Mouse (Mus musculus) limb, embryonic 13.5 days (tissue): ENCODE results near the gene Gm10153. TPM values are rescaled to one million over a fixed set of nuclear protein-coding genes. Genes with fewer than 3 reads are reported as not detected.
"Not testable (repeated sequence)": the region's sequence is repeated elsewhere in the genome, so short reads cannot be mapped to it uniquely, and the experiment has no call there.

ENCODE experiments used
- ATAC-seq: fragments of 200-750 bp; cut with Nextera tagmentation; 2 replicates; pipeline ENCODE4 v1.8.0; 2017; ENCODE audit warnings: low read depth, moderate number of reproducible peaks, moderate TSS enrichment; ENCODE audit not compliant: low FRiP score
- H3K27ac ChIP-seq: fragments of 300-500 bp; sonication (generic); 2 replicates; pipeline ENCODE4 v1.5.1; 2015; ENCODE audit warnings: inconsistent platforms, mild to moderate bottlenecking, moderate library complexity
- H3K27me3 ChIP-seq: fragments of 300-500 bp; sonication (generic); 2 replicates; pipeline ENCODE4 v1.6.1; 2015; ENCODE audit warnings: mild to moderate bottlenecking, inconsistent platforms
- H3K36me3 ChIP-seq: fragments of 300-500 bp; sonication (generic); 2 replicates; pipeline ENCODE4 v1.6.1; 2015; ENCODE audit warnings: inconsistent platforms, mild to moderate bottlenecking, moderate library complexity
- H3K4me1 ChIP-seq: fragments of 300-500 bp; sonication (generic); 2 replicates; pipeline ENCODE4 v1.6.1; 2015; ENCODE audit warnings: inconsistent platforms
- H3K4me2 ChIP-seq: fragments of 300-500 bp; sonication (generic); replicated peaks from 2 replicates; pipeline ENCODE4 v1.6.1; 2015; ENCODE audit warnings: inconsistent platforms, mild to moderate bottlenecking, moderate library complexity
- H3K4me3 ChIP-seq: fragments of 300-500 bp; sonication (generic); 2 replicates; pipeline ENCODE4 v1.5.1; 2015; ENCODE audit warnings: moderate library complexity, mild to moderate bottlenecking, inconsistent platforms
- H3K9ac ChIP-seq: fragments of 300-500 bp; sonication (generic); 2 replicates; pipeline ENCODE4 v1.6.1; 2015; ENCODE audit warnings: mild to moderate bottlenecking, inconsistent platforms
- H3K9me3 ChIP-seq: fragments of 300-500 bp; sonication (generic); 2 replicates; pipeline ENCODE4 v1.6.1; 2016; ENCODE audit warnings: inconsistent platforms
- WGBS: fragments of 180-500 bp; shearing (Covaris S2); methylation state at CpG from one replicate; pipeline ENCODE4 v1.1.7; 2015; 5-methylcytosine and 5-hydroxymethylcytosine counted together
- polyA plus RNA-seq: library from polyadenylated mRNA; unstranded; fragments of >200 nt; fragmentation: Nextera tagmentation; extraction: Ambion mirVana; gene quantifications from 2 replicates; pipeline ENCODE4 v1.2.1, GENCODE M21; 2015

The Gm10153 gene
- polyA plus RNA-seq, 1 experiment from 2014 or later = not detected

GRCm38 (mm10) chr7:142175905-142176304 lies 14.3 kb downstream of the Gm10153 start, which contains the start of gene Krtap5-2:
TSS of gene Krtap5-2 (minus strand) at chr7:142176005.
- H3K36me3 ChIP-seq = not testable (repeated sequence)

DNA sequence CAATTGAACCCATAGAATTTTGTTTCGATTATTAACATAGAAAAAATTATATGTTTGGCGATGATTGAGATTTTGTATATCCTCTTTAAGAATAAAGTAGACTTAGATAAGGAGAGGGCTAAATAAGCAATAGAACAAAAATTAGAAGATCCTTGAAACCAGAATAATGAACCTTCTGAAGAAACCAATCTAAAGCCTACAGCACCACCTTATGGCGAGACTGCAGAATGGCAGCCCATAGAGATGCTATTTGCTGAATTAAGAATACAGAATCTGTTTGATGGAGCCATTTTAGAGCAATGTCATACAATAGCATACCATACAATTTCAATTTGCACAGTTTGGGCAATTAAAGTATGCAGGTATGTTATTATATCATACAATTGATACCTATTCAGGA lies 20.4 kb downstream of the Gm10153 start:
- no peaks in the 10 kb centered on the region for H3K4me1 ChIP-seq
- 0 out of 2 replicates have a peak, but pooled peaks cover 3% of the 10 kb centered on the region for H3K27me3 ChIP-seq
- H3K4me3 ChIP-seq = no peak overlapping the region
- no peak for ATAC-seq
- H3K27ac ChIP-seq = no peak overlapping the region
- H3K36me3 ChIP-seq = no peaks in the 10 kb centered on the region
- no peak overlapping the region for H3K4me2 ChIP-seq
- no peaks in the 10 kb centered on the region for H3K9me3 ChIP-seq
- 50% methylated on average over 3 of the region's 3 CpGs for WGBS
- no peak overlapping the region for H3K9ac ChIP-seq

More at GRCm38 (mm10) chr7:142175905-142176304, 14.3 kb downstream of the Gm10153 start, which contains the start of gene Krtap5-2:
- not testable (repeated sequence) for H3K4me3 ChIP-seq, H3K4me1 ChIP-seq, H3K9me3 ChIP-seq, ATAC-seq, H3K9ac ChIP-seq, H3K4me2 ChIP-seq, H3K27me3 ChIP-seq, H3K27ac ChIP-seq

GRCm38 (mm10) chr7:142165639-142166038 lies 24.6 kb downstream of the Gm10153 start, which contains the start of gene Gm4553:
TSS of gene Gm4553 (minus strand) at chr7:142165739.
- not testable (repeated sequence) for H3K27me3 ChIP-seq, H3K36me3 ChIP-seq, H3K9ac ChIP-seq, H3K4me3 ChIP-seq, ATAC-seq, H3K4me2 ChIP-seq, H3K9me3 ChIP-seq, H3K27ac ChIP-seq, H3K4me1 ChIP-seq

- ATAC-seq = no peak
- no peak overlapping the region for H3K9ac ChIP-seq
- no peak overlapping the region for H3K4me2 ChIP-seq
- H3K4me3 ChIP-seq = no peak overlapping the region
- no peaks in the 10 kb centered on the region for H3K27me3 ChIP-seq
- 97% methylated on average over 3 of the region's 3 CpGs for WGBS
- no peak overlapping the region for H3K27ac ChIP-seq
- no peaks in the 10 kb centered on the region for H3K9me3 ChIP-seq
- no peaks in the 10 kb centered on the region for H3K36me3 ChIP-seq
- H3K4me1 ChIP-seq = no peaks in the 10 kb centered on the region
These were observed 30.8 kb downstream of the Gm10153 start for GRCm38 (mm10) chr7:142159366-142159765.

- WGBS = 39% methylated on average over 2 of the region's 2 CpGs
- H3K9me3 ChIP-seq, H3K4me3 ChIP-seq, ATAC-seq, H3K4me2 ChIP-seq, H3K27me3 ChIP-seq, H3K4me1 ChIP-seq, H3K27ac ChIP-seq, H3K9ac ChIP-seq, H3K36me3 ChIP-seq: not testable (repeated sequence)
These were observed 33.2 kb downstream of the Gm10153 start, which contains the start of gene Gm29735 for GRCm38 (mm10) chr7:142157013-142157412. TSS of gene Gm29735 (minus strand) at chr7:142157113.

DNA sequence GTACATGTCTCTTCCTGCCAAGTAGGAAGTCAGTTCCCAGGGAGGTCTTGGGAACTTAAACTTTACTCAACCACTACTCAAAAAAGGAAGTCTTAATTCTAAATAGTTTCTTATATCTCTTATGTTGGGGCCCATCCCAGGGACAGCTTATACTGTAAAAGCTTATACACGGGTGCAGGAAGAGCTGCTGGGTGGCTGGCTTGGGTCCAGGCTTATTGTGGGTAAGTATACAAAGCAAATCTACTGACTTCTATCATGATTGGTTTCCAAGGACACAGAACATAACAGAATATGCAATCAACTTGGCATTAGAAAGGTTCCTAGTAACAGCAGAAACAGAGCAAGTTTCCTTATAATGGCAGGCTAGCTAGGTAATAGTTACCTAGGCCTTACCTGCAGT lies 34.9 kb downstream of the Gm10153 start:
- H3K27ac ChIP-seq = no peak overlapping the region
- no peaks in the 10 kb centered on the region for H3K27me3 ChIP-seq
- H3K9ac ChIP-seq = no peak overlapping the region
- H3K36me3 ChIP-seq = no peaks in the 10 kb centered on the region
- H3K4me3 ChIP-seq = no peak overlapping the region
- WGBS = 79% methylated on average over 1 of the region's 1 CpGs
- no peak for ATAC-seq
- no peaks in the 10 kb centered on the region for H3K9me3 ChIP-seq
- H3K4me1 ChIP-seq = no peaks in the 10 kb centered on the region
- H3K4me2 ChIP-seq = no peak overlapping the region

GRCm38 (mm10) chr7:142152191-142152590 lies 38.0 kb downstream of the Gm10153 start:
- Histone ChIP-seq H3K27me3 (no peaks in the 10 kb centered on the region), H3K4me3 (no peak overlapping the region), H3K4me1 (no peaks in the 10 kb centered on the region), H3K9me3 (no peaks in the 10 kb centered on the region), H3K9ac (no peak overlapping the region), H3K27ac (no peak overlapping the region), H3K36me3 (no peaks in the 10 kb centered on the region), H3K4me2 (no peak overlapping the region)
- 80% methylated on average over 4 of the region's 4 CpGs for WGBS
- ATAC-seq = no peak

DNA sequence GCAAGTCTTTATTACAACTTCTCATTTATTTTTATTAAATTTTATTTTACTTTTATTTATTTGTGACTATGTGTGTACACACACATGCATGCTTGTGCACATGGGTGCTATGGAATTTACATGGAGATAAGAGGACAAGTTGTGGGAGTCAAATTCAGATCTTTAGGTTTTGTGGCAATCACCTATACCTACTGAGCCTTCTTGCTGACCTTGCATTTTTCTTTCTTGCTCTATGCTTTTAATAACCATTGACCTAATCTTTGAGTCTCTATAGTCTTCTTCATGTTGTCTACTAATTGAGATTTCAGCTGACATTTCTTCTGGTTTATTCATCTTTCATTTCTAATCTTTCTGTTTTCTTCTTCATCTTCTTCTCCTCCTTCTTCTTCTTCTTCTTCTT lies 41.6 kb downstream of the Gm10153 start:
- Histone ChIP-seq H3K27ac (no peak overlapping the region), H3K9ac (no peak overlapping the region), H3K9me3 (no peaks in the 10 kb centered on the region), H3K27me3 (peaks cover 4% of the 10 kb centered on the region; the same call in 1 of the 2 replicates), H3K4me1 (no peaks in the 10 kb centered on the region), H3K36me3 (no peaks in the 10 kb centered on the region), H3K4me3 (no peak overlapping the region), H3K4me2 (no peak overlapping the region)
- no peak for ATAC-seq

DNA sequence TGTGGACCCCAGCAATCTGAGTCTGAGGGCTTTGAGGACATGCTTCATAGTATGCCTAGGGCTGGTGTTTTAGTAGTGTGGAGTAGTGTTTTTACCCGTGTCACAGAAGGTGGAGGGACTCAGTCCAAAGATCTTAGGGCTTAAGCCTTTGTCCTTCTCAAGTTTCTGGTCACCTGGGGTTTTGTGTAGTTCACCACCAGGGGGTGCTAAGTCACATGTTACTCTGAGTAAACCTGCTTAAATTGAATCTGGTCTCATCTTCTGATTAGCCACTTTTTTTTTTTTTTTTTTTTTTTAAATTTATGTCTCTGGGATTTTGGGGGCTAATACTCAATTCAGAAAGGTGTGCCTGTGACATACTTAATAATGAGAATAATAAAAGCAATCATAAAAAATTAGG lies 44.2 kb downstream of the Gm10153 start:
- H3K36me3 ChIP-seq = no peaks in the 10 kb centered on the region
- H3K27me3 ChIP-seq = peaks cover 4% of the 10 kb centered on the region; the same call in 1 of the 2 replicates
- H3K4me3 ChIP-seq = no peak overlapping the region
- no peaks in the 10 kb centered on the region for H3K9me3 ChIP-seq
- 3% methylated on average over 1 of the region's 1 CpGs for whole genome bisulfite sequencing
- no peak overlapping the region for H3K4me2 ChIP-seq
- H3K9ac ChIP-seq = no peak overlapping the region
- no peaks in the 10 kb centered on the region for H3K4me1 ChIP-seq
- ATAC-seq = no peak
- H3K27ac ChIP-seq = no peak overlapping the region

DNA sequence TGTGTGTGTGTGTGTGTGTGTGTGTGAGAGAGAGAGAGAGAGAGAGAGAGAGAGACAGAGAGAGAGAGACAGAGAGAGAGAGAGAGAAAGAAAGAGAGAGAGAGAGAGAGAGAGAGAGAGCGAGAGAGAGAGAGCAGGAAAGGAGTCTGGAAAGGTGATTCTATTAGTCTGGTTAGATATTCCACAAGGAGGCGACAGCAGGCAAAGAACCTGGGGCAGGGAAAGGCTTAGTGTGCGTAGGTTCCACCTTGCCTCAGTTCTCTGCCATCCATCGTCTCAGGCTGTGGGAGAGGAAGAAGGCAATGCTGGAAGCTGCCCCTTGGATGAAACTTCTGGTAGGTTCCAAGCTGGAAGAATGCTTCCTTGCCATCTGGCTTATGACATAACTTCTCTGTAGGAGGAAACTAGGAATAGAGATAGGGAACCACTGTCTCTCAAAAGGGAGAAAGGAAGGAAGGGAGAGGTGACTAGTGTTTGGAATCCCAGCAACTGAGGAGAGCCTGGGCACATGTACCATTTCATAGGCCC lies 44.7 kb downstream of the Gm10153 start:
- Histone ChIP-seq H3K9ac (no peak overlapping the region), H3K4me2 (no peak overlapping the region), H3K27ac (no peak overlapping the region), H3K4me1 (no peaks in the 10 kb centered on the region), H3K27me3 (peaks cover 4% of the 10 kb centered on the region; the same call in 1 of the 2 replicates), H3K4me3 (no peak overlapping the region), H3K36me3 (no peaks in the 10 kb centered on the region), H3K9me3 (no peaks in the 10 kb centered on the region)
- 45% methylated on average over 4 of the region's 4 CpGs for whole genome bisulfite sequencing
- no peak for ATAC-seq

DNA sequence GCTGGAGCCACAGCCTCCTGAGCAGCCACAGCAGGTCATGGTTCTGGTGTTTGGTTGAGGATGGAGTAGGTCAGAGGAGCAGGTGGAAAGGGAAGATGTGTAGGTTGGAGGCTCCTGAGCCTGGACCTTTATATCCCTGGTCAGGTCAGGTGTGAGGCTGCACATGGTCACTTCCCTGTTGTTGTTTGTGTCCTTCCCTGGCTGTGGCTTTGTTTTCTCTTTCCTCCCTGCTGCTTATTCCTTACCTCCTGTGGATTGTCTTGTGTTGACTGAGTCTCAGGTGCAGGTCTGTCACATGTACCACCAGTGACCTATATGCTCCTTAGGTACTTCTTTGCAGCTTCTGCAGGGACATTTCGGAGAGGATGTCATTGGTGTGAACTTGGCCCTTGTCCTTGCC lies 45.7 kb downstream of the Gm10153 start, which contains the start of gene Gm45337:
TSS of gene Gm45337 (minus strand) at position 101 of the 400 bp plus-strand sequence.
- H3K27me3 ChIP-seq = peaks cover 4% of the 10 kb centered on the region; the same call in 1 of the 2 replicates
- no peak for ATAC-seq
- no peak within 1 kb of the TSS for H3K4me2 ChIP-seq
- WGBS = 76% methylated on average over 1 of the region's 1 CpGs
- H3K36me3 ChIP-seq = no peaks in the 10 kb centered on the region
- no peaks in the 10 kb centered on the region for H3K4me1 ChIP-seq
- no peak within 1 kb of the TSS for H3K9ac ChIP-seq
- H3K27ac ChIP-seq = no peak within 1 kb of the TSS
- H3K9me3 ChIP-seq = no peaks in the 10 kb centered on the region
- no peak within 1 kb of the TSS for H3K4me3 ChIP-seq

DNA sequence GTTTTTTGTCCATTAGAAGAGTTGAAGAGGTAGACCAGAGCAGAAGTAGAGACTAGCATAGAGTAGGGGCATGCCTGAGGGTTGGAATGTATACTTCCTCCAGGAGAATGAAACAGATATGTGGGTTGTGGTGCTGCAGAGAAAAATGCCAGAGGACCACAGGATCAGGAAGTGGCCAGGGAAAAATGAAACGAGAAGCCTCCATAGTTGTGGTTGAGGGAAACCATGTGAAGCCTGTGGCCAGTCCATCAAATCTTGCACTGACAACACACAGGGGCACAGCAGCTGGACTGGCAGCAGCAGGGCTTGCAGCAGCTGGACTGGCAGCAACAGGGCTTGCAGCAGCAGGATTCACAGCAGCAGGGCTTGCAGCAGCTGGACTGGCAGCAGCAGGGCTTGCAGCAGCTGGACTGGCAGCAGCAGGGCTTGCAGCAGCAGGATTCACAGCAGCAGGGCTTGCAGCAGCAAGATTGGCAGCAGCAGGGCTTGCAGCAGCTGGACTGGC lies 46.6 kb downstream of the Gm10153 start:
- H3K4me3 ChIP-seq, H3K27me3 ChIP-seq, H3K9me3 ChIP-seq, H3K9ac ChIP-seq, H3K4me1 ChIP-seq, H3K27ac ChIP-seq, H3K36me3 ChIP-seq, ATAC-seq, H3K4me2 ChIP-seq: not testable (repeated sequence)
- 23% methylated on average over 1 of the region's 1 CpGs for WGBS

GRCm38 (mm10) chr7:142140696-142141095 lies 49.5 kb downstream of the Gm10153 start:
- Histone ChIP-seq H3K4me2 (no peak overlapping the region), H3K9me3 (no peaks in the 10 kb centered on the region), H3K27ac (no peak overlapping the region), H3K9ac (no peak overlapping the region), H3K4me3 (no peak overlapping the region), H3K27me3 (peaks cover 4% of the 10 kb centered on the region; the same call in 1 of the 2 replicates), H3K4me1 (no peaks in the 10 kb centered on the region), H3K36me3 (no peaks in the 10 kb centered on the region)
- 0% methylated on average over 1 of the region's 1 CpGs for WGBS
- no peak for ATAC-seq
